In the genomic region with DNA sequence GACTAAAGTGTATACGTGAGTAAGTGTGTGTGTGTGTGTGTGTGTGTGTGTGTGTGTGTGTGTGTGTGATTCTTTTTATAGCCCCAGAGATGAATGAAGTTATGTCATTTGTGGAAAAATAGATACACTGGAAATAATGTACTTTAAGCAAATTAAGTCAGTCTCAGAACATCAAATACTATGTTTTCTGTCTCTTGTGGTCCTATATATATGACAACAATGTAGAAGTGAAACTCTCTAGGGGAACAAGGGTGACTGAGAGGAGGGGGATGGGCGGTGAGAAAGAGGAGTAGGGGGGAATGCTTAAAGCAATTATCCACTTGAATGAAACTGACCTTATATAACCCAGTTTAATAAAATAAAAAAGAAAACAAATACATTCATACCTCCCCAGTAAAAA, we compare ENCODE assay signal across 11 mouse cellular contexts.
"Had no signal": no experiment of that assay in that cellular context is flagged by ENCODE, and none has a peak within 500 bp of the region (broad histone marks: within the 10 kb centered on the region; RNA-seq: fewer than 3 reads in every experiment).

No protein-coding gene starts in this region.

- ATAC-seq: inflammation-experienced regulatory T-cells, adult 6 months; intestine, postnatal 0 days; midbrain, embryonic 13.5 days had no signal

- DNase-seq: kidney, adult 8-10 months; kidney, postnatal 36 days; left cerebral cortex, postnatal 4 days; lung, adult 18-20 months; right cerebral cortex, postnatal 14 days; thymus, postnatal 4 days had no signal

- H3K36me3 ChIP-seq: limb, embryonic 13.5 days; midbrain, embryonic 13.5 days; neural tube, embryonic 12.5 days had no signal

- H3K27me3 ChIP-seq: midbrain, embryonic 13.5 days; neural tube, embryonic 12.5 days had no signal
